In genomic region chr13:45693126-45693525, GRCm38 (mm10) we compare ENCODE assay signal across 14 mouse cellular contexts.
DNase-seq lines count a peak whose midpoint lies in the region; ATAC-seq and TF ChIP-seq lines count a peak whose summit lies in the region.
"Had no signal": no experiment of that assay in that cellular context is flagged by ENCODE, and none has a peak within 500 bp of the region (broad histone marks: within the 10 kb centered on the region; RNA-seq: fewer than 3 reads in every experiment).

No protein-coding gene starts in this region.

- H3K9ac ChIP-seq in heart, embryonic 11.5 days (ENCODE audit: low read depth, low read length): no peak overlapping the region
- H3K9ac ChIP-seq in midbrain, embryonic 15.5 days: no peak overlapping the region
- H3K9ac ChIP-seq: embryonic facial prominence, embryonic 15.5 days; forebrain, embryonic 15.5 days; limb, embryonic 12.5 days had no signal

- ATAC-seq in heart, embryonic 11.5 days (replicated peaks; ENCODE audit: insufficient number of reproducible peaks, low FRiP score, low TSS enrichment): no peak
- peak; percentile 45 for ATAC-seq in CD4-positive, CD25-positive, alpha-beta regulatory T cell, adult 4 months
- no peak for ATAC-seq in midbrain, embryonic 15.5 days (replicated peaks)
- ATAC-seq: forebrain, embryonic 15.5 days; intestine, postnatal 0 days had no signal

- WGBS in heart, embryonic 11.5 days (ENCODE audit: insufficient replicate concordance): 64% methylated on average over 4 of the region's 4 CpGs
- WGBS in midbrain, embryonic 15.5 days: 89% methylated on average over 4 of the region's 4 CpGs

- no peak overlapping the region for H3K4me2 ChIP-seq in heart, embryonic 11.5 days
- no peak overlapping the region for H3K4me2 ChIP-seq in midbrain, embryonic 15.5 days
- H3K4me2 ChIP-seq: embryonic facial prominence, embryonic 15.5 days; forebrain, embryonic 15.5 days; limb, embryonic 12.5 days had no signal

- no peaks in the 10 kb centered on the region for H3K36me3 ChIP-seq in heart, embryonic 11.5 days (ENCODE audit: control insufficient read depth, insufficient read depth, low read length)
- H3K36me3 ChIP-seq in midbrain, embryonic 15.5 days (replicated peaks): no peaks in the 10 kb centered on the region
- H3K36me3 ChIP-seq: embryonic facial prominence, embryonic 15.5 days had no signal

- no peak for TF ChIP-seq CTCF in layer of hippocampus, adult 2 months (conservative IDR thresholded peaks at IDR 0.05)

- H3K9me3 ChIP-seq in heart, embryonic 11.5 days (replicated peaks; ENCODE audit: control insufficient read depth, low read length): no peaks in the 10 kb centered on the region
- H3K9me3 ChIP-seq in midbrain, embryonic 15.5 days: no peaks in the 10 kb centered on the region
- H3K9me3 ChIP-seq: embryonic facial prominence, embryonic 15.5 days had no signal

- H3K27ac ChIP-seq in heart, embryonic 11.5 days (ENCODE audit: low read depth, low read length): peak overlapping the region; percentile 25; the same call in 1 of the 2 replicates
- H3K27ac ChIP-seq in layer of hippocampus, adult 2 months: peak overlapping the region; percentile 75
- no peak overlapping the region for H3K27ac ChIP-seq in midbrain, embryonic 15.5 days
- H3K27ac ChIP-seq: embryonic facial prominence, embryonic 15.5 days; forebrain, embryonic 15.5 days; limb, embryonic 12.5 days had no signal

- no peak for DNase-seq in heart, adult 11 months
- no peak for DNase-seq in layer of hippocampus, adult 2 months (ENCODE audit: low spot score in 2 of 2)
- no peak for DNase-seq in layer of hippocampus, adult 11-12 months (ENCODE audit: low spot score)
- peak; percentile 74 for DNase-seq in induced T-regulatory cell, adult 2 months (ENCODE audit: low read depth)
- DNase-seq in embryo, embryonic 10.5 days (ENCODE audit: low spot score): no peak
- DNase-seq: B cell, adult 2 months; gastrocnemius, postnatal 36 days had no signal

- H3K4me1 ChIP-seq in heart, embryonic 11.5 days (ENCODE audit: control insufficient read depth, insufficient read depth, low read length): peaks cover 24% of the 10 kb centered on the region
- H3K4me1 ChIP-seq in midbrain, embryonic 15.5 days: peaks cover 5% of the 10 kb centered on the region; the same call in 1 of the 2 replicates
- H3K4me1 ChIP-seq: limb, embryonic 12.5 days had no signal

- H3K4me3 ChIP-seq in heart, embryonic 11.5 days (ENCODE audit: low read depth, low read length): no peak overlapping the region
- H3K4me3 ChIP-seq in layer of hippocampus, adult 2 months: no peak overlapping the region
- H3K4me3 ChIP-seq in midbrain, embryonic 15.5 days: no peak overlapping the region
- H3K4me3 ChIP-seq: embryonic facial prominence, embryonic 15.5 days; forebrain, embryonic 15.5 days; limb, embryonic 12.5 days had no signal

- H3K27me3 ChIP-seq in heart, embryonic 11.5 days (ENCODE audit: control insufficient read depth, insufficient read depth, low read length): no peaks in the 10 kb centered on the region
- H3K27me3 ChIP-seq in midbrain, embryonic 15.5 days (replicated peaks): no peaks in the 10 kb centered on the region
- H3K27me3 ChIP-seq: embryonic facial prominence, embryonic 15.5 days; forebrain, embryonic 15.5 days; limb, embryonic 12.5 days had no signal
